Mouse (Mus musculus) kidney, adult 2 months (tissue): ENCODE data around the gene Zfp950.

ENCODE experiments used
- CTCF ChIP-seq: fragments of 200-500 bp; conservative IDR thresholded peaks from 2 replicates; pipeline ENCODE4 v1.5.1; 2011; ENCODE audit warnings: low read depth, mild to moderate bottlenecking, control low read depth, low read length, moderate library complexity, mixed read lengths; ENCODE audit not compliant: insufficient read depth, insufficient read length
- POLR2A ChIP-seq: fragments of 200-500 bp; IDR thresholded peaks from one replicate; pipeline ENCODE4 v1.6.1; 2011; ENCODE audit warnings: low read depth, low read length, control low read depth

- TF ChIP-seq CTCF (peak; percentile 34; the same call in 1 of the 2 replicates), POLR2A (no peak)
Observed at GRCm38 (mm10) chr19:61065011-61065410, 75.6 kb downstream of the Zfp950 start.
